Mouse (Mus musculus) cerebellum, postnatal 25 days (tissue): Measurements from ENCODE around the gene Sept4.

Experiments used
- DNase-seq, 2 experiments: peaks; one replicate each; pipeline ENCODE4 v3.0.0; 2021; ENCODE audit warnings: mixed read lengths in 2 of 2

The Sept4 gene

GRCm38 (mm10) chr11:87579713-87580112 lies 11.0 kb downstream of the Sept4 start:
- DNase-seq, result no peak

- peak in 1 of 2 experiments; percentile 56 for DNase-seq
Measured at GRCm38 (mm10) chr11:87580543-87581085, 11.9 kb downstream of the Sept4 start.

- DNase-seq, result no peak
Measured at GRCm38 (mm10) chr11:87581161-87581865, 12.6 kb downstream of the Sept4 start.

GRCm38 (mm10) chr11:87581933-87582710 lies 13.4 kb downstream of the Sept4 start:
- DNase-seq, result peak; percentile 54 to 71

- DNase-seq, result peak in 1 of 2 experiments; percentile 16
Measured at GRCm38 (mm10) chr11:87583291-87584034, 14.8 kb downstream of the Sept4 start.

GRCm38 (mm10) chr11:87584711-87585505 lies 16.2 kb downstream of the Sept4 start:
- DNase-seq, result no peak

GRCm38 (mm10) chr11:87587211-87587874 lies 18.6 kb downstream of the Sept4 start:
- no peak for DNase-seq

- no peak for DNase-seq
Measured at GRCm38 (mm10) chr11:87589605-87590004, 20.9 kb downstream of the Sept4 start.

GRCm38 (mm10) chr11:87590841-87591525 lies 22.3 kb downstream of the Sept4 start:
- DNase-seq, result peak; percentile 62 to 67

- DNase-seq, result peak; percentile 99
Measured at GRCm38 (mm10) chr11:87591526-87592353, 23.0 kb downstream of the Sept4 start, which contains the start of gene Mtmr4. Gene Mtmr4, plus strand, starts transcription at chr11:87592162.

GRCm38 (mm10) chr11:87592354-87592695 lies 23.6 kb downstream of the Sept4 start:
- DNase-seq, result no peak

- DNase-seq, result peak in 1 of 2 experiments; percentile 38
Measured at GRCm38 (mm10) chr11:87592713-87593598, 24.3 kb downstream of the Sept4 start.

- DNase-seq, result peak; percentile 90 to 93
Measured at GRCm38 (mm10) chr11:87595327-87595841, 26.7 kb downstream of the Sept4 start.

- DNase-seq, result peak in 1 of 2 experiments; percentile 51
Measured at GRCm38 (mm10) chr11:87595976-87596375, 27.3 kb downstream of the Sept4 start.

GRCm38 (mm10) chr11:87596492-87596891 lies 27.8 kb downstream of the Sept4 start:
- no peak for DNase-seq

- DNase-seq, result no peak
Measured at GRCm38 (mm10) chr11:87597061-87597460, 28.4 kb downstream of the Sept4 start.

GRCm38 (mm10) chr11:87599395-87600089 lies 30.8 kb downstream of the Sept4 start:
- no peak for DNase-seq

GRCm38 (mm10) chr11:87600322-87600853 lies 31.7 kb downstream of the Sept4 start:
- no peak for DNase-seq
